Comparison of ENCODE assay signal across 24 mouse cellular contexts in the genomic region with DNA sequence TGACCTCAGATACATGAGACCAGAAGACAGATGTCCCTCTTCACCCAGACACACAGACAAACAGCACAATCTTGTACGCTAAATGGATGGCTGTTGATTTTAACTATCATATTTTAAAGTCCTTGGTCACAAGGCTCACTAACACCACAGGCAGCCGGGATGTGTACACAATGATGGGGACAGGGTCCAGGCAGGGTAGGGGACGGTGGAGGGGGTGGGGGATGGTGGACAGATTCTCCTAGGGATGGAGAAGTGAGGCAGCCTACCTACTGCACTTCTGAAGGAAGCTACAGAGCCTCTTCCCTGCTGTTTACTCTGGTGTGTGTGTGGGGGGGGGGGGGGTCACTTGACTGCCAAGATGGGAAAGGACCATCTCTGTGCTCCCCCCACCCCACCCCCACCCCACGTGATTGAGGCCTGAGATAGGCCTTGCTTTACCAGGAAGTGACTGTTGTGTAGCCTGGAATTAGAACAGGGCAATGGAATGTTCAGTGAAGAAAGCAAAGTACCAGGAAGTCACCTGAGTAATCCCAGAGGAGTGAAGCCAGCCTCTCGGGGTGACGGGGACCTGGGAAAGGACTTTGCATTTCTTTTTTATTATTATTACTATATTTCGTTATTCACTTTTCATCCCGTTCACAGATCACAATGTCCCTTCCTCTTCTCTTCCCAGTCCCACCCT. TPM values are rescaled to one million over a fixed set of nuclear protein-coding genes. Genes with fewer than 3 reads are reported as not detected.
DNase-seq lines count a peak whose midpoint lies in the region; ATAC-seq and TF ChIP-seq lines count a peak whose summit lies in the region.
"Had no signal": no experiment of that assay in that cellular context is flagged by ENCODE, and none has a peak within 500 bp of the region (broad histone marks: within the 10 kb centered on the region; RNA-seq: fewer than 3 reads in every experiment).

No protein-coding gene starts in this region.

- no peak for TF ChIP-seq EP300 in liver, postnatal 0 days (IDR thresholded peaks at IDR 0.05; ENCODE audit: low read depth)
- TF ChIP-seq EP300 in liver, embryonic 14.5 days (IDR thresholded peaks at IDR 0.05; ENCODE audit: low read depth) = no peak

- no peaks in the 10 kb centered on the region for H3K27me3 ChIP-seq in liver, postnatal 0 days (ENCODE audit: insufficient read depth, low read length)
- H3K27me3 ChIP-seq in intestine, embryonic 16.5 days (replicated peaks; ENCODE audit: control insufficient read depth, insufficient read depth, low read length) = no peaks in the 10 kb centered on the region
- H3K27me3 ChIP-seq in liver, embryonic 14.5 days (ENCODE audit: control insufficient read depth, insufficient read depth, low read length) = no peaks in the 10 kb centered on the region
- no peaks in the 10 kb centered on the region for H3K27me3 ChIP-seq in kidney, embryonic 15.5 days
- H3K27me3 ChIP-seq: forebrain, embryonic 15.5 days; heart, embryonic 13.5 days; hindbrain, embryonic 15.5 days; limb, embryonic 13.5 days; midbrain, embryonic 12.5 days; Patski had no signal

- TF ChIP-seq CTCF in liver, postnatal 0 days (IDR thresholded peaks at IDR 0.05; ENCODE audit: low read depth) = no peak
- no peak for TF ChIP-seq CTCF in liver, embryonic 14.5 days (IDR thresholded peaks at IDR 0.05; ENCODE audit: low read depth)

- peak; percentile 15 for DNase-seq in liver
- no peak for DNase-seq in liver, postnatal 0 days
- DNase-seq in liver, embryonic 14.5 days (ENCODE audit: low read depth in 3 of 3, low spot score in 3 of 3) = no peak
- no peak for DNase-seq in kidney, postnatal 4 days
- DNase-seq in heart, postnatal 25 days (ENCODE audit: low spot score) = no peak
- DNase-seq: adrenal gland, postnatal 10 days; cerebellum, adult 9-10 months; cerebellum, postnatal 36 days; gastrocnemius, postnatal 36 days; heart, postnatal 10 days; kidney, adult 9 months; kidney, postnatal 14 days; lung, embryonic 14.5 days had no signal

- no peak overlapping the region for H3K9ac ChIP-seq in liver, postnatal 0 days (replicated peaks)
- H3K9ac ChIP-seq in intestine, embryonic 16.5 days (ENCODE audit: low read depth, low read length) = no peak overlapping the region
- H3K9ac ChIP-seq in liver, embryonic 14.5 days (replicated peaks) = no peak overlapping the region
- H3K9ac ChIP-seq in kidney, embryonic 15.5 days = no peak overlapping the region
- H3K9ac ChIP-seq: forebrain, embryonic 15.5 days; heart, embryonic 13.5 days; hindbrain, embryonic 15.5 days; limb, embryonic 13.5 days; lung, embryonic 14.5 days; midbrain, embryonic 12.5 days had no signal

- no peaks in the 10 kb centered on the region for H3K36me3 ChIP-seq in liver, postnatal 0 days (replicated peaks; ENCODE audit: insufficient read depth, low read length)
- H3K36me3 ChIP-seq in intestine, embryonic 16.5 days (ENCODE audit: control insufficient read depth, insufficient read depth, low read length) = no peaks in the 10 kb centered on the region
- H3K36me3 ChIP-seq in liver, embryonic 14.5 days (replicated peaks; ENCODE audit: control insufficient read depth, insufficient read depth, low read depth) = no peaks in the 10 kb centered on the region
- no peaks in the 10 kb centered on the region for H3K36me3 ChIP-seq in kidney, embryonic 15.5 days
- H3K36me3 ChIP-seq: forebrain, embryonic 15.5 days; G1E; heart, embryonic 13.5 days; hindbrain, embryonic 10.5 days; hindbrain, embryonic 15.5 days; limb, embryonic 13.5 days; midbrain, embryonic 12.5 days had no signal

- no peaks in the 10 kb centered on the region for H3K4me1 ChIP-seq in liver, postnatal 0 days (ENCODE audit: insufficient read depth)
- H3K4me1 ChIP-seq in intestine, embryonic 16.5 days (ENCODE audit: control insufficient read depth, insufficient read depth, low read length) = no peaks in the 10 kb centered on the region
- H3K4me1 ChIP-seq in liver, embryonic 14.5 days (replicated peaks; ENCODE audit: control insufficient read depth in 2 of 2, insufficient read depth in 2 of 2, low read length in 1 of 2) = no peaks in the 10 kb centered on the region; a peak in 1 of 4 replicates
- H3K4me1 ChIP-seq in kidney, embryonic 15.5 days = peaks cover 15% of the 10 kb centered on the region; the same call in 1 of the 2 replicates
- H3K4me1 ChIP-seq: forebrain, embryonic 15.5 days; hindbrain, embryonic 15.5 days; midbrain, embryonic 12.5 days had no signal

- intact Hi-C loops in heart, postnatal 25 days (cut with DNase I) = no loop called here

- H3K27ac ChIP-seq in liver, postnatal 0 days (ENCODE audit: low read depth) = no peak overlapping the region
- no peak overlapping the region for H3K27ac ChIP-seq in intestine, embryonic 16.5 days (ENCODE audit: low read length)
- H3K27ac ChIP-seq in liver, embryonic 14.5 days = no peak overlapping the region
- no peak overlapping the region for H3K27ac ChIP-seq in kidney, embryonic 15.5 days
- H3K27ac ChIP-seq: forebrain, embryonic 15.5 days; heart, embryonic 13.5 days; hindbrain, embryonic 10.5 days; hindbrain, embryonic 15.5 days; limb, embryonic 13.5 days; midbrain, embryonic 12.5 days had no signal

- no peak for ATAC-seq in liver, postnatal 0 days
- peak; percentile 68 for ATAC-seq in intestine, embryonic 16.5 days
- ATAC-seq in liver, embryonic 14.5 days (ENCODE audit: insufficient read depth) = 0 out of 2 replicates have a peak, but pooled peaks have one; percentile 43
- no peak for ATAC-seq in kidney, embryonic 15.5 days (replicated peaks; ENCODE audit: low FRiP score)
- ATAC-seq: forebrain, embryonic 15.5 days; inflammation-experienced regulatory T-cells, adult 6 months; Patski had no signal

- no peak overlapping the region for H3K4me3 ChIP-seq in liver, postnatal 0 days (ENCODE audit: low read depth, low read length)
- H3K4me3 ChIP-seq in intestine, embryonic 16.5 days (ENCODE audit: low read length) = no peak overlapping the region
- H3K4me3 ChIP-seq in liver, embryonic 14.5 days (ENCODE audit: insufficient read depth in 1 of 2, low read depth in 2 of 2, low read length in 2 of 2) = no peak overlapping the region
- H3K4me3 ChIP-seq in kidney, embryonic 15.5 days (replicated peaks) = no peak overlapping the region
- H3K4me3 ChIP-seq: forebrain, embryonic 15.5 days; heart, embryonic 13.5 days; hindbrain, embryonic 10.5 days; hindbrain, embryonic 15.5 days; limb, embryonic 13.5 days; midbrain, embryonic 12.5 days had no signal

- H3K9me3 ChIP-seq in liver, postnatal 0 days (ENCODE audit: low read length) = no peaks in the 10 kb centered on the region
- no peaks in the 10 kb centered on the region for H3K9me3 ChIP-seq in intestine, embryonic 16.5 days (ENCODE audit: control insufficient read depth, low read length)
- no peaks in the 10 kb centered on the region for H3K9me3 ChIP-seq in liver, embryonic 14.5 days (ENCODE audit: control insufficient read depth, low read length)
- no peaks in the 10 kb centered on the region for H3K9me3 ChIP-seq in kidney, embryonic 15.5 days (replicated peaks)
- H3K9me3 ChIP-seq: forebrain, embryonic 15.5 days; G1E; heart, embryonic 13.5 days; hindbrain, embryonic 10.5 days; hindbrain, embryonic 15.5 days; limb, embryonic 13.5 days; midbrain, embryonic 12.5 days had no signal

- H3K4me2 ChIP-seq in liver, postnatal 0 days (ENCODE audit: low read depth, low read length) = no peak overlapping the region
- no peak overlapping the region for H3K4me2 ChIP-seq in intestine, embryonic 16.5 days (ENCODE audit: low read depth, low read length)
- no peak overlapping the region for H3K4me2 ChIP-seq in liver, embryonic 14.5 days (ENCODE audit: low read depth)
- H3K4me2 ChIP-seq in kidney, embryonic 15.5 days = no peak overlapping the region
- H3K4me2 ChIP-seq: forebrain, embryonic 15.5 days; heart, embryonic 13.5 days; hindbrain, embryonic 15.5 days; limb, embryonic 13.5 days; lung, embryonic 14.5 days; midbrain, embryonic 12.5 days had no signal

- WGBS in liver, postnatal 0 days (ENCODE audit: insufficient replicate concordance) = 47% methylated on average over 8 of the region's 8 CpGs
- 56% methylated on average over 8 of the region's 8 CpGs for WGBS in intestine, embryonic 16.5 days
- 44% methylated on average over 8 of the region's 8 CpGs for WGBS in liver, embryonic 14.5 days (ENCODE audit: insufficient replicate concordance)
- 62% methylated on average over 8 of the region's 8 CpGs for WGBS in kidney, embryonic 15.5 days

RNA-seq across cellular contexts. Expression of gene Nuak1, which starts 20.2 kb away (rescaled TPM):
- 0.13 and 0.20 TPM in 2 replicates for polyA plus RNA-seq in liver, postnatal 0 days (2015; fragmentation: Nextera tagmentation; extraction: Ambion mirVana)
- polyA plus RNA-seq in intestine, embryonic 16.5 days (2015; fragmentation: Nextera tagmentation; extraction: Ambion mirVana) = 0.59 and 0.66 TPM in 2 replicates
- 0.34 and 0.42 TPM in 2 replicates for polyA plus RNA-seq in liver, embryonic 14.5 days (2012; rRNA removed)
- polyA plus RNA-seq in liver, embryonic 14.5 days (2014; fragmentation: Nextera tagmentation; extraction: Ambion mirVana) = 0.03 and 0.13 TPM in 2 replicates
- polyA plus RNA-seq in kidney, embryonic 15.5 days (2015; fragmentation: Nextera tagmentation; extraction: Ambion mirVana) = 3.0 and 3.2 TPM in 2 replicates
- total RNA-seq in heart, postnatal 25 days (2021) = 10 to 100 TPM; 30.8 to 32.3 TPM
- polyA plus RNA-seq: G1E; inflammation-experienced regulatory T-cells, adult 6 months had no signal

Comparison
In these comparisons a context has a peak if more than half of its experiments do, and no peak if none do; other contexts are left out.
1. ATAC-seq: peak in intestine, embryonic 16.5 days (single experiment) and liver, embryonic 14.5 days (single experiment); none in liver, postnatal 0 days (single experiment) and kidney, embryonic 15.5 days (single experiment).